Mouse (Mus musculus) limb, embryonic 13.5 days (tissue): ENCODE measurements around the gene Ace. TPM values are rescaled to one million over a fixed set of nuclear protein-coding genes. Genes with fewer than 3 reads are reported as not detected.

Experiments
- ATAC-seq: fragments of 200-750 bp; cut with Nextera tagmentation; 2 replicates; pipeline ENCODE4 v1.8.0; 2017; ENCODE audit warnings: low read depth, moderate number of reproducible peaks, moderate TSS enrichment; ENCODE audit not compliant: low FRiP score
- H3K27ac ChIP-seq: fragments of 300-500 bp; sonication (generic); 2 replicates; pipeline ENCODE4 v1.5.1; 2015; ENCODE audit warnings: inconsistent platforms, mild to moderate bottlenecking, moderate library complexity
- H3K27me3 ChIP-seq: fragments of 300-500 bp; sonication (generic); 2 replicates; pipeline ENCODE4 v1.6.1; 2015; ENCODE audit warnings: mild to moderate bottlenecking, inconsistent platforms
- H3K36me3 ChIP-seq: fragments of 300-500 bp; sonication (generic); 2 replicates; pipeline ENCODE4 v1.6.1; 2015; ENCODE audit warnings: inconsistent platforms, mild to moderate bottlenecking, moderate library complexity
- H3K4me1 ChIP-seq: fragments of 300-500 bp; sonication (generic); 2 replicates; pipeline ENCODE4 v1.6.1; 2015; ENCODE audit warnings: inconsistent platforms
- H3K4me2 ChIP-seq: fragments of 300-500 bp; sonication (generic); replicated peaks from 2 replicates; pipeline ENCODE4 v1.6.1; 2015; ENCODE audit warnings: inconsistent platforms, mild to moderate bottlenecking, moderate library complexity
- H3K4me3 ChIP-seq: fragments of 300-500 bp; sonication (generic); 2 replicates; pipeline ENCODE4 v1.5.1; 2015; ENCODE audit warnings: moderate library complexity, mild to moderate bottlenecking, inconsistent platforms
- H3K9ac ChIP-seq: fragments of 300-500 bp; sonication (generic); 2 replicates; pipeline ENCODE4 v1.6.1; 2015; ENCODE audit warnings: mild to moderate bottlenecking, inconsistent platforms
- H3K9me3 ChIP-seq: fragments of 300-500 bp; sonication (generic); 2 replicates; pipeline ENCODE4 v1.6.1; 2016; ENCODE audit warnings: inconsistent platforms
- WGBS: fragments of 180-500 bp; shearing (Covaris S2); methylation state at CpG from one replicate; pipeline ENCODE4 v1.1.7; 2015; 5-methylcytosine and 5-hydroxymethylcytosine counted together
- polyA plus RNA-seq: library from polyadenylated mRNA; unstranded; fragments of >200 nt; fragmentation: Nextera tagmentation; extraction: Ambion mirVana; gene quantifications from 2 replicates; pipeline ENCODE4 v1.2.1, GENCODE M21; 2015

Ace gene
- polyA plus RNA-seq, 1 experiment from 2014 or later: 0.48 TPM

GRCm38 (mm10) chr11:105951601-105952044, 16.1 kb upstream of the Ace start:
- 16% methylated on average over 3 of the region's 3 CpGs for WGBS
- ATAC-seq: no peak
- peak overlapping the region; percentile 4; the same call in 1 of the 2 replicates for H3K27ac ChIP-seq

GRCm38 (mm10) chr11:105952111-105952510, 15.6 kb upstream of the Ace start:
- Histone ChIP-seq H3K4me2 (no peak overlapping the region), H3K36me3 (no peaks in the 10 kb centered on the region), H3K9ac (no peak overlapping the region), H3K4me1 (peaks cover 16% of the 10 kb centered on the region), H3K9me3 (no peaks in the 10 kb centered on the region), H3K4me3 (no peak overlapping the region), H3K27me3 (no peaks in the 10 kb centered on the region), H3K27ac (peak overlapping the region; percentile 4; the same call in 1 of the 2 replicates)
- no peak for ATAC-seq
- 87% methylated on average over 9 of the region's 9 CpGs for WGBS

More at GRCm38 (mm10) chr11:105951601-105952044, 16.1 kb upstream of the Ace start:
- Histone ChIP-seq H3K4me3 (no peak overlapping the region), H3K27me3 (no peaks in the 10 kb centered on the region), H3K36me3 (no peaks in the 10 kb centered on the region), H3K9me3 (no peaks in the 10 kb centered on the region), H3K4me2 (no peak overlapping the region), H3K9ac (no peak overlapping the region), H3K4me1 (peaks cover 16% of the 10 kb centered on the region)

GRCm38 (mm10) chr11:105952911-105953386, 14.8 kb upstream of the Ace start, which contains the start of gene Cyb561:
Cyb561 (minus strand) TSS chr11:105953336.
- Histone ChIP-seq H3K9me3 (no peaks in the 10 kb centered on the region), H3K4me1 (peaks cover 16% of the 10 kb centered on the region), H3K36me3 (no peaks in the 10 kb centered on the region), H3K27ac (no peak within 1 kb of the TSS), H3K4me2 (no peak within 1 kb of the TSS), H3K9ac (no peak within 1 kb of the TSS), H3K4me3 (no peak within 1 kb of the TSS), H3K27me3 (no peaks in the 10 kb centered on the region)
- no peak for ATAC-seq
- WGBS: 73% methylated on average over 12 of the region's 12 CpGs

GRCm38 (mm10) chr11:105953402-105953801, 14.3 kb upstream of the Ace start:
- no peak for ATAC-seq
- Histone ChIP-seq H3K9ac (no peak overlapping the region), H3K27ac (no peak overlapping the region), H3K4me3 (no peak overlapping the region), H3K36me3 (no peaks in the 10 kb centered on the region), H3K4me2 (no peak overlapping the region), H3K9me3 (no peaks in the 10 kb centered on the region), H3K4me1 (peaks cover 16% of the 10 kb centered on the region), H3K27me3 (no peaks in the 10 kb centered on the region)
- WGBS: 67% methylated on average over 6 of the region's 6 CpGs

GRCm38 (mm10) chr11:105955815-105956430, 11.8 kb upstream of the Ace start:
- ATAC-seq: no peak
- Histone ChIP-seq H3K4me3 (no peak overlapping the region), H3K27ac (no peak overlapping the region), H3K36me3 (no peaks in the 10 kb centered on the region), H3K4me1 (peaks cover 16% of the 10 kb centered on the region), H3K9me3 (no peaks in the 10 kb centered on the region), H3K27me3 (no peaks in the 10 kb centered on the region), H3K4me2 (no peak overlapping the region), H3K9ac (no peak overlapping the region)
- 84% methylated on average over 28 of the region's 28 CpGs for WGBS

GRCm38 (mm10) chr11:105957501-105957900, 10.2 kb upstream of the Ace start:
- Histone ChIP-seq H3K27me3 (no peaks in the 10 kb centered on the region), H3K9me3 (no peaks in the 10 kb centered on the region), H3K4me2 (no peak overlapping the region), H3K36me3 (no peaks in the 10 kb centered on the region), H3K4me1 (peaks cover 7% of the 10 kb centered on the region; the same call in 1 of the 2 replicates), H3K27ac (no peak overlapping the region), H3K4me3 (no peak overlapping the region), H3K9ac (no peak overlapping the region)
- ATAC-seq: no peak
- WGBS: 69% methylated on average over 6 of the region's 6 CpGs

GRCm38 (mm10) chr11:105958566-105958965, 9.2 kb upstream of the Ace start:
- H3K27me3 ChIP-seq: no peaks in the 10 kb centered on the region
- H3K27ac ChIP-seq: no peak overlapping the region
- H3K9ac ChIP-seq: no peak overlapping the region
- H3K4me3 ChIP-seq: no peak overlapping the region
- H3K9me3 ChIP-seq: no peaks in the 10 kb centered on the region
- 51% methylated on average over 1 of the region's 1 CpGs for WGBS
- ATAC-seq: no peak
- no peaks in the 10 kb centered on the region for H3K36me3 ChIP-seq
- H3K4me2 ChIP-seq: no peak overlapping the region
- peaks cover under 1% of the 10 kb centered on the region; the same call in 1 of the 2 replicates for H3K4me1 ChIP-seq

GRCm38 (mm10) chr11:105959355-105959754, 8.4 kb upstream of the Ace start:
- H3K4me2 ChIP-seq: no peak overlapping the region
- no peak overlapping the region for H3K27ac ChIP-seq
- H3K4me3 ChIP-seq: no peak overlapping the region
- no peaks in the 10 kb centered on the region for H3K36me3 ChIP-seq
- ATAC-seq: no peak
- H3K4me1 ChIP-seq: no peaks in the 10 kb centered on the region
- H3K27me3 ChIP-seq: no peaks in the 10 kb centered on the region
- 59% methylated on average over 17 of the region's 17 CpGs for WGBS
- no peaks in the 10 kb centered on the region for H3K9me3 ChIP-seq
- no peak overlapping the region for H3K9ac ChIP-seq

- Histone ChIP-seq H3K9ac (no peak overlapping the region), H3K9me3 (no peaks in the 10 kb centered on the region), H3K27me3 (peaks cover 42% of the 10 kb centered on the region), H3K27ac (no peak overlapping the region), H3K36me3 (no peaks in the 10 kb centered on the region), H3K4me1 (peaks cover 9% of the 10 kb centered on the region), H3K4me2 (no peak overlapping the region), H3K4me3 (no peak overlapping the region)
- ATAC-seq: no peak
- 69% methylated on average over 5 of the region's 5 CpGs for WGBS
These were observed 3.1 kb upstream of the Ace start for GRCm38 (mm10) chr11:105964691-105965090.

- 56% methylated on average over 4 of the region's 4 CpGs for WGBS
- Histone ChIP-seq H3K4me3 (no peak overlapping the region), H3K27ac (no peak overlapping the region), H3K4me2 (no peak overlapping the region), H3K27me3 (peaks cover 55% of the 10 kb centered on the region), H3K9ac (no peak overlapping the region), H3K9me3 (no peaks in the 10 kb centered on the region), H3K36me3 (no peaks in the 10 kb centered on the region), H3K4me1 (peaks cover 9% of the 10 kb centered on the region)
- no peak for ATAC-seq
These were observed 1.5 kb upstream of the Ace start for GRCm38 (mm10) chr11:105966288-105966687.

- ATAC-seq: no peak
- peaks cover 67% of the 10 kb centered on the region for H3K27me3 ChIP-seq
- no peaks in the 10 kb centered on the region for H3K36me3 ChIP-seq
- no peak overlapping the region for H3K4me2 ChIP-seq
- peaks cover 9% of the 10 kb centered on the region for H3K4me1 ChIP-seq
- peak overlapping the region; percentile 63; the same call in 1 of the 2 replicates for H3K4me3 ChIP-seq
- 60% methylated on average over 10 of the region's 10 CpGs for WGBS
- H3K9me3 ChIP-seq: no peaks in the 10 kb centered on the region
- H3K27ac ChIP-seq: no peak overlapping the region
- H3K9ac ChIP-seq: no peak overlapping the region
These were observed 1.2 kb downstream of the Ace start for GRCm38 (mm10) chr11:105968948-105969347.

GRCm38 (mm10) chr11:105969516-105969915, 1.8 kb downstream of the Ace start:
- H3K9ac ChIP-seq: no peak overlapping the region
- 56% methylated on average over 1 of the region's 1 CpGs for WGBS
- H3K27ac ChIP-seq: no peak overlapping the region
- H3K4me2 ChIP-seq: no peak overlapping the region
- H3K27me3 ChIP-seq: peaks cover 68% of the 10 kb centered on the region
- no peak overlapping the region for H3K4me3 ChIP-seq
- no peaks in the 10 kb centered on the region for H3K36me3 ChIP-seq
- no peaks in the 10 kb centered on the region for H3K9me3 ChIP-seq
- peaks cover 9% of the 10 kb centered on the region for H3K4me1 ChIP-seq
- no peak for ATAC-seq

GRCm38 (mm10) chr11:105974593-105974992, 6.8 kb downstream of the Ace start:
- H3K27ac ChIP-seq: no peak overlapping the region

More at GRCm38 (mm10) chr11:105974593-105974992, 6.8 kb downstream of the Ace start:
- no peak overlapping the region for H3K9ac ChIP-seq
- no peaks in the 10 kb centered on the region for H3K36me3 ChIP-seq
- no peak overlapping the region for H3K4me3 ChIP-seq
- H3K4me1 ChIP-seq: no peaks in the 10 kb centered on the region
- no peaks in the 10 kb centered on the region for H3K9me3 ChIP-seq
- 87% methylated on average over 6 of the region's 6 CpGs for WGBS
- H3K27me3 ChIP-seq: peaks cover 27% of the 10 kb centered on the region
- no peak for ATAC-seq
- H3K4me2 ChIP-seq: no peak overlapping the region
